Mouse (Mus musculus) liver, embryonic 16.5 days (tissue): ENCODE data around the gene Col4a2. TPM values are rescaled to one million over a fixed set of nuclear protein-coding genes. Genes with fewer than 3 reads are reported as not detected.
"Not testable (repeated sequence)": the region's sequence is repeated elsewhere in the genome, so short reads cannot be mapped to it uniquely, and the experiment has no call there.

ENCODE experiments used
- ATAC-seq: fragments of 200-750 bp; cut with Nextera tagmentation; 2 replicates; pipeline ENCODE4 v1.8.0; 2017; ENCODE audit warnings: low read depth, mild to moderate bottlenecking, moderate number of reproducible peaks, moderate library complexity
- H3K27ac ChIP-seq: fragments of 300-500 bp; sonication (generic); 2 replicates; pipeline ENCODE4 v1.5.1; 2014; ENCODE audit warnings: mild to moderate bottlenecking, low read length
- H3K27me3 ChIP-seq: fragments of 300-500 bp; sonication (generic); 2 replicates; pipeline ENCODE4 v1.6.1; 2014; ENCODE audit warnings: low read depth, low read length, mixed read lengths; ENCODE audit not compliant: control insufficient read depth, insufficient read depth
- H3K36me3 ChIP-seq: fragments of 300-500 bp; sonication (generic); 2 replicates; pipeline ENCODE4 v1.6.1; 2014; ENCODE audit warnings: mild to moderate bottlenecking; ENCODE audit not compliant: control insufficient read depth, insufficient read depth
- H3K4me1 ChIP-seq: fragments of 300-500 bp; sonication (generic); 2 replicates; pipeline ENCODE4 v1.6.1; 2014; ENCODE audit warnings: low read depth, low read length, mixed read lengths; ENCODE audit not compliant: control insufficient read depth
- H3K4me2 ChIP-seq: fragments of 300-500 bp; sonication (generic); 2 replicates; pipeline ENCODE4 v1.6.1; 2014; ENCODE audit warnings: low read depth, low read length, mixed read lengths
- H3K4me3 ChIP-seq: fragments of 300-500 bp; sonication (generic); 2 replicates; pipeline ENCODE4 v1.5.1; 2014; ENCODE audit warnings: low read depth, mild to moderate bottlenecking, low read length
- H3K9ac ChIP-seq: fragments of 300-500 bp; sonication (generic); 2 replicates; pipeline ENCODE4 v1.6.1; 2014; ENCODE audit warnings: low read depth, low read length
- H3K9me3 ChIP-seq: fragments of 300-500 bp; sonication (generic); replicated peaks from 2 replicates; pipeline ENCODE4 v1.6.1; 2016; ENCODE audit warnings: low read length; ENCODE audit not compliant: control insufficient read depth
- WGBS: fragments of 180-500 bp; shearing (Covaris S2); extraction: QIAGEN DNeasy Blood & Tissue Kit; methylation state at CpG from one replicate; pipeline ENCODE4 v1.1.7; 2014; ENCODE audit not compliant: insufficient replicate concordance; 5-methylcytosine and 5-hydroxymethylcytosine counted together
- polyA plus RNA-seq: library from polyadenylated mRNA; unstranded; fragments of >200 nt; fragmentation: Nextera tagmentation; extraction: Ambion mirVana; gene quantifications from 2 replicates; pipeline ENCODE4 v1.2.1, GENCODE M21; 2015

Gene Col4a2
- polyA plus RNA-seq, 1 experiment from 2014 or later = 9.2 TPM

- H3K4me2 ChIP-seq = no peak overlapping the region
- H3K4me3 ChIP-seq = no peak overlapping the region
- H3K27ac ChIP-seq = no peak overlapping the region
- H3K36me3 ChIP-seq = no peaks in the 10 kb centered on the region
- H3K9ac ChIP-seq = no peak overlapping the region
- 80% methylated on average over 4 of the region's 4 CpGs for WGBS
- H3K4me1 ChIP-seq = peaks cover 9% of the 10 kb centered on the region
- no peaks in the 10 kb centered on the region for H3K9me3 ChIP-seq
- ATAC-seq = no peak
- H3K27me3 ChIP-seq = no peaks in the 10 kb centered on the region
These were observed 153.0 kb downstream of the Col4a2 start for GRCm38 (mm10) chr8:11465619-11466018.

GRCm38 (mm10) chr8:11466528-11466927 is 153.9 kb downstream of the Col4a2 start:
- WGBS = 72% methylated on average over 4 of the region's 5 CpGs
- not testable (repeated sequence) for H3K4me1 ChIP-seq, ATAC-seq

GRCm38 (mm10) chr8:11469095-11469494 is 156.5 kb downstream of the Col4a2 start:
- no peak overlapping the region for H3K9ac ChIP-seq
- WGBS = 7% methylated on average over 3 of the region's 3 CpGs

More at GRCm38 (mm10) chr8:11466528-11466927, 153.9 kb downstream of the Col4a2 start:
- H3K9ac ChIP-seq, H3K4me2 ChIP-seq, H3K36me3 ChIP-seq, H3K9me3 ChIP-seq, H3K27ac ChIP-seq, H3K27me3 ChIP-seq, H3K4me3 ChIP-seq: not testable (repeated sequence)

GRCm38 (mm10) chr8:11470694-11471093 is 158.1 kb downstream of the Col4a2 start:
- Histone ChIP-seq H3K4me2 (no peak overlapping the region), H3K27me3 (peaks cover 14% of the 10 kb centered on the region), H3K9me3 (no peaks in the 10 kb centered on the region), H3K27ac (peak overlapping the region; percentile 48), H3K4me3 (no peak overlapping the region), H3K36me3 (no peaks in the 10 kb centered on the region), H3K9ac (no peak overlapping the region), H3K4me1 (peaks cover 15% of the 10 kb centered on the region)
- 56% methylated on average over 7 of the region's 7 CpGs for WGBS
- no peak for ATAC-seq

More at GRCm38 (mm10) chr8:11469095-11469494, 156.5 kb downstream of the Col4a2 start:
- H3K4me2 ChIP-seq = no peak overlapping the region
- H3K27ac ChIP-seq = no peak overlapping the region
- H3K36me3 ChIP-seq = no peaks in the 10 kb centered on the region
- no peak overlapping the region for H3K4me3 ChIP-seq
- no peaks in the 10 kb centered on the region; the same call in none of the 2 replicates for H3K27me3 ChIP-seq
- H3K9me3 ChIP-seq = no peaks in the 10 kb centered on the region
- H3K4me1 ChIP-seq = peaks cover 11% of the 10 kb centered on the region
- ATAC-seq = no peak

DNA sequence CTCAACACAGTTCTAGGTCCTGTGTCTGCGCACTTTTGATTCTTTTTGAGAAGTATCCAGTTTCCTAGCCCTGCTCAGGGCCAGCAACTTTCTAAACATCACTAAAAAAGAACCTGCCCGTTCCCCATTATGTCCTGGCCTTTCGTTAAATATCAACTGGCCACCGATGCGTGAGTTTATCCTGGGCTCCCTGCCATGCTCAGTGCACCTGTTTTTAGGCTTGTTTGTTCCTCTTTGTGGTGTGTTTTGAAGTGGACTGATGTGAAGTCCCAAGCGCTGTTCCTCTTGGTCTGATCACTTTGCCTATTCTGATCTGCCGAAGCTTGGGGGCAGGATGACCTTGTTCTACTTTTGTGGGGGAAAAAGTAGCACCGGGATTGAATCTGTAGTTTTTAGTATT is 158.7 kb downstream of the Col4a2 start:
- peak; percentile 33 for ATAC-seq
- H3K9me3 ChIP-seq = no peaks in the 10 kb centered on the region
- peaks cover 15% of the 10 kb centered on the region for H3K4me1 ChIP-seq
- peaks cover 19% of the 10 kb centered on the region for H3K27me3 ChIP-seq
- H3K36me3 ChIP-seq = no peaks in the 10 kb centered on the region
- H3K4me3 ChIP-seq = no peak overlapping the region
- WGBS = 30% methylated on average over 8 of the region's 8 CpGs
- no peak overlapping the region for H3K4me2 ChIP-seq
- H3K27ac ChIP-seq = peak overlapping the region; percentile 48
- no peak overlapping the region for H3K9ac ChIP-seq

DNA sequence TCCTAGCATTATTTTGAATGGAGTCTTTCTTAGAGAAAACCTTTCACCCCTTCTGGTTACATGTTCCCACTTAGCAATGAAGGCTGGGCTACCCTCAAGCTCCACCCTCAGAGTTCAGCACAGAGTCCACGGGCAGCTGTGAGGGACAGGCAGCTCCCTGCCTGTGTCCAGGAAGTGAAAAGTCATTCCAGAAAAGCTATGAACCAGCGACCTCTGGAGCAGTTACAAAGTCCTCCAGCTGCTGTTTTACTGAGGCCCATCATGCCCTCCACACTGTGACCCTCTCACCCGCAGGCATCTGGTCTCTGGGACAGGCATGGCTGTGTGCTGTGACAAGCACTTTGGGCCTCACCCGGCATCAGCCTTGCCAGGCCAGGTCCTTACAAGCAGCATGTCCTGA is 160.5 kb downstream of the Col4a2 start:
- Histone ChIP-seq H3K9ac (no peak overlapping the region), H3K4me3 (no peak overlapping the region), H3K27ac (peak overlapping the region; percentile 73), H3K9me3 (no peaks in the 10 kb centered on the region), H3K27me3 (peaks cover 37% of the 10 kb centered on the region), H3K4me1 (peaks cover 15% of the 10 kb centered on the region), H3K4me2 (no peak overlapping the region), H3K36me3 (no peaks in the 10 kb centered on the region)
- ATAC-seq = peak; percentile 76
- WGBS = 27% methylated on average over 4 of the region's 4 CpGs

DNA sequence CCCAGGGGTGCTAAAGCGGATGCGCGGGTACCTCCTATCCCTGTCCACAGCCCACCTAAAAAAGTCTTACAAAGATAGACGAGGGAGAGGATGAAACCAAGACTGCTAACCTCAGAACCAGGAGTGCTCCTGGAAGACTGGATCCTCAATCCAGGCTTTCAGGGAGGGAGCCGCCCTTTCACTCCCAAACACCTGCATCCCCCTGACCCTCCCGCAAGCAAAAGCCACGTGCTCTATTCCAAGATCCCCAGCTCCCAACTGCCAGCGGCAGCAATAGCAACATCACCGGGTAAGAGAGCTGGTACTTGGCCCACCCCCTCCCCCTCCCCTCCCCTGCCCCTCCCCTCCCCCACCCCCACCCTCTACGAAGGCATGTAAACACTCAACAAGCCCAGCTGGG is 162.8 kb downstream of the Col4a2 start:
- WGBS = 14% methylated on average over 9 of the region's 10 CpGs
- H3K4me3 ChIP-seq = no peak overlapping the region
- no peak overlapping the region for H3K27ac ChIP-seq
- H3K4me1 ChIP-seq = peaks cover 15% of the 10 kb centered on the region
- no peaks in the 10 kb centered on the region for H3K9me3 ChIP-seq
- no peak overlapping the region for H3K4me2 ChIP-seq
- H3K9ac ChIP-seq = no peak overlapping the region
- ATAC-seq = no peak
- peaks cover 56% of the 10 kb centered on the region for H3K27me3 ChIP-seq
- no peaks in the 10 kb centered on the region for H3K36me3 ChIP-seq

DNA sequence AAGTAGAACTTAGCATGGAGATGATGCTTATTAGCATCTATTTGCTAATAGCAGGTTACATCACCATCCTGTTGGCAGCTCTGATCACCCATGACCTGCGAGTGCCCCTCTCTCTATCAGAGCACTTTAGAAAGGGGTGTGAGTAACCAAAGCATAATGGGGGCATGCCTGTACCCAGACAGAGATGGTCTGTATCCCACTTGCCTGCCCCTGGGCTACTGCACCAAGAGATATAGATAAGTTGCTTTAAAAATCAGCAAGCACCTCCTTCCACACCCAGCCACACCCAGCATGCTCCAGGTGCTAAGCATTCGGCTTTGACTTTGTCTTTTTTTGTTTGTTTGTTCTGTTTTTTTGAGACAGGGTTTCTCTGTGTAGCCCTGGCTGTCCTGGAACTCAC is 163.3 kb downstream of the Col4a2 start:
- no peak overlapping the region; the same call in 1 of the 2 replicates for H3K27ac ChIP-seq
- H3K9ac ChIP-seq = no peak overlapping the region
- H3K9me3 ChIP-seq = no peaks in the 10 kb centered on the region
- H3K36me3 ChIP-seq = no peaks in the 10 kb centered on the region
- H3K27me3 ChIP-seq = peaks cover 60% of the 10 kb centered on the region
- ATAC-seq = no peak
- WGBS = 9% methylated on average over 2 of the region's 2 CpGs
- peak overlapping the region; percentile 56 for H3K4me2 ChIP-seq
- H3K4me1 ChIP-seq = peaks cover 15% of the 10 kb centered on the region
- no peak overlapping the region for H3K4me3 ChIP-seq

DNA sequence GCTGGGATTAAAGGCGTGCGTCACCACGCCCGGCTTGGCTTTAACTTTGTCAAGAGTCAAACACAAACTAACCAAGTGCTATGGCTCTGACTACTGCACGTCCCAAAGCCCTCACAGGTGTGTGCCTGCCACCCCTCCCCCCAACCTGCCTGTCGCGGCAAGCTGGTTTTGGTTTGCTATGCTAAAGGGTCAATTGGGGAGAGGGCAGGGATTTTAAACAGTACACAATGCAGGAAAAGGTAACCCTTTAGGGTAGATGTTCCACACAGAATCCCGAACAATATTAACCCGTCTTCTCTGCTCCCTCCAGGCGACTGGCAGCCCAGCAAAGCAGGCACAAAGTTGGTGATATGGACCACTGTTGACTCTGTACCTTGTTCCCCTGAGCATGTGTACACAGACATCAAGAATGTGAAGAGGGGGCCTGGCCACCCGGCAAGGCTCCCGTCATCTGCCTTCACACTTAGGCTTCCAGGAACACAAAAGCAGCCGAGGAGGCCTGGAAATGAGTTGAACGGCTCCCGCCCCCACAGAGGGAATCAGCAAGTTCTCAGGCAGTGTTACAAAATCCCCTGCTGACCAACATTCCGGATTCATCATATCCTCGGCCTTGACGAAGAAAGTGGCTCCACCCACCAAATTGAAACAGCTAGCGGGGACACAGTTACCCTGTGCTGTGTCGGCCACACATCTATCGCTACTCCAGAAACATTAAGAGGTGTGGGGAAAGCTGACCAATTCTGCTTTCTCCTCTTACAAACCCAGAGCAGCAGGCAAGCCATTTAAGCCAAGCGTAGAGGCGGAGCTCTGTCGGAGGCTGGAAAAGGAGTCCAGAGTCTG is 164.0 kb downstream of the Col4a2 start:
- Histone ChIP-seq H3K9ac (no peak overlapping the region), H3K9me3 (no peaks in the 10 kb centered on the region), H3K27me3 (peaks cover 60% of the 10 kb centered on the region), H3K4me2 (peak overlapping the region; percentile 56), H3K36me3 (no peaks in the 10 kb centered on the region), H3K4me3 (peak overlapping the region; percentile 57), H3K4me1 (peaks cover 16% of the 10 kb centered on the region), H3K27ac (peak overlapping the region; percentile 80)
- peak; percentile 15; the same call in 1 of the 2 replicates for ATAC-seq
- 10% methylated on average over 24 of the region's 24 CpGs for WGBS
